Mouse (Mus musculus) liver, embryonic 14.5 days (tissue): Measurements from ENCODE around the gene Mcoln3. TPM values are rescaled to one million over a fixed set of nuclear protein-coding genes. Genes with fewer than 3 reads are reported as not detected.
A peak's percentile ranks its signal among the peaks of the same experiment; 100 is the strongest.

Source experiments
- ATAC-seq: fragments of 200-750 bp; cut with Nextera tagmentation; 2 replicates; pipeline ENCODE4 v1.8.0; 2017; ENCODE audit warnings: moderate number of reproducible peaks, mild to moderate bottlenecking, moderate library complexity; ENCODE audit not compliant: insufficient read depth
- DNase-seq, 3 experiments: peaks; one replicate each; pipeline ENCODE4 v3.0.0-alpha.2; 2012 to 2013; ENCODE audit warnings: low read depth in 3 of 3, low spot score in 3 of 3
- H3K27ac ChIP-seq: fragments of 300-500 bp; sonication (generic); 2 replicates; pipeline ENCODE4 v1.5.1; 2014; ENCODE audit warnings: moderate library complexity, mild to moderate bottlenecking, control low read depth, inconsistent platforms
- H3K27me3 ChIP-seq: fragments of 300-500 bp; sonication (generic); 2 replicates; pipeline ENCODE4 v1.6.1; 2014; ENCODE audit warnings: mild to moderate bottlenecking, low read length, moderate library complexity; ENCODE audit not compliant: control insufficient read depth, insufficient read depth
- H3K36me3 ChIP-seq: fragments of 300-500 bp; sonication (generic); replicated peaks from 2 replicates; pipeline ENCODE4 v1.6.1; 2014; ENCODE audit warnings: low read depth; ENCODE audit not compliant: control insufficient read depth, insufficient read depth
- H3K4me1 ChIP-seq, 2 experiments: fragments of 200-500 bp in 1 of 2; fragments of 300-500 bp in 1 of 2; sonication (generic) in 1 of 2; replicated peaks; 2 replicates each; pipeline ENCODE4 v1.6.1; 2012 to 2014; ENCODE audit warnings: antibody characterized with exemption in 1 of 2, inconsistent platforms in 1 of 2, low read length in 1 of 2; ENCODE audit not compliant: control insufficient read depth in 2 of 2, insufficient read depth in 2 of 2
- H3K4me2 ChIP-seq: fragments of 300-500 bp; sonication (generic); 2 replicates; pipeline ENCODE4 v1.6.1; 2014; ENCODE audit warnings: low read depth, mild to moderate bottlenecking, control low read depth, moderate library complexity
- H3K4me3 ChIP-seq, 2 experiments: fragments of 200-500 bp in 1 of 2; fragments of 300-500 bp in 1 of 2; sonication (generic) in 1 of 2; 2 replicates each; pipeline ENCODE4 v1.5.1; 2012 to 2014; ENCODE audit warnings: low read depth in 2 of 2, low read length in 2 of 2, mild to moderate bottlenecking in 2 of 2, control low read depth in 1 of 2, inconsistent platforms in 1 of 2, moderate library complexity in 1 of 2; ENCODE audit not compliant: insufficient read depth in 1 of 2
- H3K9ac ChIP-seq: fragments of 300-500 bp; sonication (generic); replicated peaks from 2 replicates; pipeline ENCODE4 v1.6.1; 2014; ENCODE audit warnings: mild to moderate bottlenecking, control low read depth, moderate library complexity
- H3K9me3 ChIP-seq: fragments of 300-500 bp; sonication (generic); 2 replicates; pipeline ENCODE4 v1.6.1; 2016; ENCODE audit warnings: low read length, mixed read lengths; ENCODE audit not compliant: control insufficient read depth
- CTCF ChIP-seq: IDR thresholded peaks from 2 replicates; pipeline ENCODE4 v1.5.1; 2016; ENCODE audit warnings: antibody characterized with exemption, low read depth, control low read depth
- EP300 ChIP-seq: IDR thresholded peaks from 2 replicates; pipeline ENCODE4 v1.6.1; 2016; ENCODE audit warnings: antibody characterized with exemption, low read depth
- WGBS: fragments of 180-500 bp; shearing (Covaris S2); extraction: QIAGEN DNeasy Blood & Tissue Kit; methylation state at CpG from one replicate; pipeline ENCODE4 v1.1.7; 2014; ENCODE audit not compliant: insufficient replicate concordance; 5-methylcytosine and 5-hydroxymethylcytosine counted together
- polyA plus RNA-seq, 2 experiments: library from polyadenylated mRNA; depleted of rRNA in 1 of 2; stranded (reverse) in 1 of 2; unstranded in 1 of 2; fragments of >200 nt; fragmentation: Nextera tagmentation in 1 of 2; extraction: Ambion mirVana in 1 of 2; gene quantifications; 2 replicates each; pipeline versions ENCODE4 v1.2.1 to v1.2.3; 2012 to 2014

Gene Mcoln3
- polyA plus RNA-seq, 2 experiments: 0.11 to 0.25 TPM

GRCm38 (mm10) chr3:146117997-146118457 lies 777 bp downstream of the Mcoln3 start:
- no peak for DNase-seq
- Histone ChIP-seq H3K27ac (no peak overlapping the region), H3K4me2 (no peak overlapping the region), H3K4me3 (no peak overlapping the region), H3K9ac (no peak overlapping the region), H3K36me3 (no peaks in the 10 kb centered on the region), H3K9me3 (no peaks in the 10 kb centered on the region), H3K4me1 (no peaks in the 10 kb centered on the region), H3K27me3 (peaks cover 12% of the 10 kb centered on the region)
- no peak for ATAC-seq
- TF ChIP-seq CTCF (no peak), EP300 (no peak)
- WGBS: 46% methylated on average over 9 of the region's 9 CpGs

GRCm38 (mm10) chr3:146121310-146122124 lies 4.3 kb downstream of the Mcoln3 start:
- H3K27ac ChIP-seq: no peak overlapping the region
- H3K4me1 ChIP-seq: peaks cover 0 to 2% of the 10 kb centered on the region in 2 experiments; a peak in 1 of 4 replicates
- peak overlapping the region; percentile 13; the same call in 1 of the 2 replicates for H3K4me2 ChIP-seq
- ATAC-seq (no peak), DNase-seq (no peak)
- H3K36me3 ChIP-seq: no peaks in the 10 kb centered on the region
- no peaks in the 10 kb centered on the region for H3K9me3 ChIP-seq
- H3K9ac ChIP-seq: no peak overlapping the region
- TF ChIP-seq EP300 (no peak), CTCF (no peak)
- peaks cover 10% of the 10 kb centered on the region for H3K27me3 ChIP-seq
- 14% methylated on average over 24 of the region's 25 CpGs for WGBS
- no peak overlapping the region for H3K4me3 ChIP-seq

- Histone ChIP-seq H3K27me3 (peaks cover 5% of the 10 kb centered on the region), H3K4me3 (no peak overlapping the region), H3K9ac (no peak overlapping the region), H3K4me2 (no peak overlapping the region), H3K9me3 (no peaks in the 10 kb centered on the region), H3K36me3 (no peaks in the 10 kb centered on the region), H3K4me1 (peaks cover 0 to 7% of the 10 kb centered on the region in 2 experiments; a peak in 2 of 4 replicates), H3K27ac (no peak overlapping the region)
- no peak for TF ChIP-seq CTCF
- no peak for TF ChIP-seq EP300
- no peak for DNase-seq
- no peak for ATAC-seq
- WGBS: 51% methylated on average over 3 of the region's 3 CpGs
These were observed 4.8 kb downstream of the Mcoln3 start for GRCm38 (mm10) chr3:146122125-146122420.

GRCm38 (mm10) chr3:146122807-146123463 lies 5.7 kb downstream of the Mcoln3 start:
- no peak overlapping the region for H3K27ac ChIP-seq
- no peak overlapping the region for H3K4me3 ChIP-seq
- WGBS: 71% methylated on average over 8 of the region's 8 CpGs
- TF ChIP-seq CTCF (no peak), EP300 (no peak)
- H3K27me3 ChIP-seq: no peaks in the 10 kb centered on the region
- no peak overlapping the region for H3K4me2 ChIP-seq
- no peaks in the 10 kb centered on the region for H3K36me3 ChIP-seq
- ATAC-seq (no peak), DNase-seq (no peak)
- peaks cover 0 to 13% of the 10 kb centered on the region in 2 experiments; a peak in 2 of 4 replicates for H3K4me1 ChIP-seq
- no peaks in the 10 kb centered on the region for H3K9me3 ChIP-seq
- H3K9ac ChIP-seq: no peak overlapping the region

GRCm38 (mm10) chr3:146123464-146123825 lies 6.2 kb downstream of the Mcoln3 start:
- DNase-seq (no peak), ATAC-seq (no peak)
- H3K4me3 ChIP-seq: no peak overlapping the region
- no peaks in the 10 kb centered on the region for H3K27me3 ChIP-seq
- 66% methylated on average over 9 of the region's 9 CpGs for WGBS
- no peaks in the 10 kb centered on the region for H3K36me3 ChIP-seq
- H3K27ac ChIP-seq: no peak overlapping the region
- peaks cover 0 to 14% of the 10 kb centered on the region in 2 experiments; a peak in 2 of 4 replicates for H3K4me1 ChIP-seq
- TF ChIP-seq EP300 (no peak), CTCF (no peak)
- H3K9me3 ChIP-seq: no peaks in the 10 kb centered on the region
- H3K9ac ChIP-seq: no peak overlapping the region
- no peak overlapping the region for H3K4me2 ChIP-seq
